Mouse (Mus musculus): ENCODE measurements around the gene Prkcz.

Prkcz gene

GRCm38 (mm10) chr4:155315031-155315430, 46.1 kb downstream of the Prkcz start:
- no peak for DNase-seq (ENCODE audit: low spot score)

- no peak for DNase-seq (ENCODE audit: low spot score)
Measured at GRCm38 (mm10) chr4:155308679-155309078, 52.5 kb downstream of the Prkcz start.

GRCm38 (mm10) chr4:155308068-155308467, 53.1 kb downstream of the Prkcz start:
- peak; percentile 83 for DNase-seq (ENCODE audit: low spot score)

- DNase-seq (ENCODE audit: low spot score): no peak
Measured at GRCm38 (mm10) chr4:155307591-155307990, 53.6 kb downstream of the Prkcz start.

- no peak for DNase-seq (ENCODE audit: low spot score)
Measured at GRCm38 (mm10) chr4:155306356-155307242, 54.6 kb downstream of the Prkcz start.

- DNase-seq (ENCODE audit: low spot score): no peak
Measured at GRCm38 (mm10) chr4:155305531-155306031, 55.6 kb downstream of the Prkcz start.

GRCm38 (mm10) chr4:155304508-155305096, 56.6 kb downstream of the Prkcz start:
- no peak for DNase-seq (ENCODE audit: low spot score)

- DNase-seq (ENCODE audit: low spot score): no peak
Measured at GRCm38 (mm10) chr4:155301965-155302364, 59.2 kb downstream of the Prkcz start.

- DNase-seq (ENCODE audit: low spot score): no peak
Measured at GRCm38 (mm10) chr4:155301098-155301447, 60.1 kb downstream of the Prkcz start.

- no peak for DNase-seq (ENCODE audit: low spot score)
Measured at GRCm38 (mm10) chr4:155300421-155301097, 60.6 kb downstream of the Prkcz start.

- no peak for DNase-seq (ENCODE audit: low spot score)
Measured at GRCm38 (mm10) chr4:155298826-155299225, 62.3 kb downstream of the Prkcz start.

GRCm38 (mm10) chr4:155297057-155297456, 64.1 kb downstream of the Prkcz start:
- DNase-seq (ENCODE audit: low spot score): no peak

GRCm38 (mm10) chr4:155295996-155296395, 65.2 kb downstream of the Prkcz start:
- DNase-seq (ENCODE audit: low spot score): no peak

- DNase-seq (ENCODE audit: low spot score): no peak
Measured at GRCm38 (mm10) chr4:155295026-155295590, 66.1 kb downstream of the Prkcz start.

GRCm38 (mm10) chr4:155294381-155294780, 66.8 kb downstream of the Prkcz start:
- no peak for DNase-seq (ENCODE audit: low spot score)

GRCm38 (mm10) chr4:155292863-155293262, 68.3 kb downstream of the Prkcz start:
- DNase-seq (ENCODE audit: low spot score): no peak

- no peak for DNase-seq (ENCODE audit: low spot score)
Measured at GRCm38 (mm10) chr4:155290045-155290444, 71.1 kb downstream of the Prkcz start.

- DNase-seq (ENCODE audit: low spot score): no peak
Measured at GRCm38 (mm10) chr4:155288586-155288985, 72.6 kb downstream of the Prkcz start.

GRCm38 (mm10) chr4:155287713-155288112, 73.4 kb downstream of the Prkcz start:
- DNase-seq (ENCODE audit: low spot score): no peak

- no peak for DNase-seq (ENCODE audit: low spot score)
Measured at GRCm38 (mm10) chr4:155286090-155286489, 75.1 kb downstream of the Prkcz start.

GRCm38 (mm10) chr4:155284521-155285379, 76.4 kb downstream of the Prkcz start:
- DNase-seq (ENCODE audit: low spot score): peak; percentile 32
